Mouse (Mus musculus) heart, embryonic 10.5 days (tissue): ENCODE data around the gene Calm3. TPM values are rescaled to one million over a fixed set of nuclear protein-coding genes. Genes with fewer than 3 reads are reported as not detected.

Experiments
- DNase-seq: peaks from one replicate; pipeline ENCODE4 v3.0.0-alpha.2; 2017; ENCODE audit warnings: low spot score
- H3K27ac ChIP-seq: fragments of 300-500 bp; sonication (generic); 2 replicates; pipeline ENCODE4 v1.5.1; 2016; ENCODE audit warnings: mild to moderate bottlenecking
- H3K27me3 ChIP-seq: fragments of 300-500 bp; sonication (generic); 2 replicates; pipeline ENCODE4 v1.6.1; 2016; ENCODE audit warnings: mild to moderate bottlenecking; ENCODE audit not compliant: poor library complexity, insufficient read depth, severe bottlenecking
- H3K36me3 ChIP-seq: fragments of 300-500 bp; sonication (generic); 2 replicates; pipeline ENCODE4 v1.6.1; 2016; ENCODE audit warnings: mild to moderate bottlenecking, moderate library complexity
- H3K4me1 ChIP-seq: fragments of 300-500 bp; sonication (generic); 2 replicates; pipeline ENCODE4 v1.6.1; 2016; ENCODE audit warnings: mild to moderate bottlenecking
- H3K4me3 ChIP-seq: fragments of 300-500 bp; sonication (generic); 2 replicates; pipeline ENCODE4 v1.5.1; 2016; ENCODE audit warnings: mild to moderate bottlenecking, moderate library complexity
- H3K9me3 ChIP-seq: fragments of 300-500 bp; sonication (generic); 2 replicates; pipeline ENCODE4 v1.6.1; 2016; ENCODE audit warnings: mild to moderate bottlenecking, moderate library complexity
- WGBS: fragments of 180-500 bp; shearing (Covaris S2); methylation state at CpG from one replicate; pipeline ENCODE4 v1.1.7; 2016; 5-methylcytosine and 5-hydroxymethylcytosine counted together
- polyA plus RNA-seq: library from polyadenylated mRNA; unstranded; fragments of >200 nt; fragmentation: Nextera tagmentation; extraction: Ambion mirVana; gene quantifications from 2 replicates; pipeline ENCODE4 v1.2.1, GENCODE M21; 2016

The Calm3 gene
- polyA plus RNA-seq, 1 experiment from 2014 or later = 117 TPM

DNA sequence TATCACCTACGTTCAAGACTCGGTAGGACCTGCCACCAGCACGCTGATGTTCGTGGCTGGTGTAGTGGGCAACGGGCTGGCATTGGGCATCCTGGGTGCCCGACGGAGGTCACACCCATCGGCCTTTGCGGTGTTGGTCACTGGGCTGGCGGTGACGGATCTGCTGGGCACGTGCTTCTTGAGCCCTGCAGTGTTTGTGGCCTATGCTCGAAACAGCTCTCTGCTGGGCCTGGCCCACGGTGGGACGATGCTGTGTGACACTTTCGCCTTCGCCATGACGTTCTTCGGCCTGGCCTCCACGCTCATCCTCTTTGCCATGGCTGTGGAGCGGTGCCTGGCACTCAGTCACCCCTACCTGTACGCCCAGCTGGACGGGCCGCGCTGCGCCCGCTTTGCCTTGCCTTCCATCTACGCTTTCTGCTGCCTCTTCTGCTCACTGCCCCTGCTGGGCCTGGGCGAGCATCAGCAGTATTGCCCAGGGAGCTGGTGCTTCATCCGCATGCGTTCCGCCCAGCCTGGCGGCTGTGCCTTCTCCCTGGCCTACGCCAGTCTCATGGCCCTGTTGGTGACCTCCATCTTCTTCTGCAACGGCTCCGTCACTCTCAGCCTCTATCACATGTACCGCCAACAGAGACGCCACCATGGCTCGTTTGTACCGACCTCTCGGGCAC lies 16.9 kb downstream of the Calm3 start:
- 88% methylated on average over 41 of the region's 41 CpGs for WGBS
- Histone ChIP-seq H3K9me3 (no peaks in the 10 kb centered on the region), H3K27ac (0 out of 2 replicates have a peak overlapping the region, but pooled peaks have one; percentile 17), H3K36me3 (no peaks in the 10 kb centered on the region), H3K4me3 (no peak overlapping the region), H3K27me3 (peaks cover 78% of the 10 kb centered on the region), H3K4me1 (peaks cover 60% of the 10 kb centered on the region)
- no peak for DNase-seq

DNA sequence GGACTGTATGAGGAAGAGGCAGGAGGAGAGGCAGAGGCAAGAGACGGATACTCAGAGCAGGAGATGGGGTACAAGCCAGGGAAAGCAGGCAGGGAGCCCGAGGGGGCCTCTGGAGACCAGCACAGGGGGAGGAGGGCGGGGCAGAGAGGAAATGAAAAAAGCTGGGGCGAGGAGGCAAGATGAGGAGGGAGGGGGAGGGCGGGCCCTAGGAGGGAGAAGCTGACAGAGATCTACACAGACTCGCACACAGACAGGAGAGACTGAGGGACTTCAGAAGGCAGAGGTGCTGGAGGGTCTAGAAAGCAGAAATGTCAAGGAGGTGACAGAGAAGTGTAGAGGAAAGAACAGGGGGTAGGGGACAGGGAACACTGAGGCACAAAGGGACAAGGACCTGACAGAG lies 17.6 kb downstream of the Calm3 start, which contains the start of gene Ptgir:
Gene Ptgir, plus strand, starts transcription at position 210 of the 400 bp plus-strand sequence.
- no peak for DNase-seq
- WGBS = 13% methylated on average over 6 of the region's 6 CpGs
- peaks cover 65% of the 10 kb centered on the region for H3K4me1 ChIP-seq

DNA sequence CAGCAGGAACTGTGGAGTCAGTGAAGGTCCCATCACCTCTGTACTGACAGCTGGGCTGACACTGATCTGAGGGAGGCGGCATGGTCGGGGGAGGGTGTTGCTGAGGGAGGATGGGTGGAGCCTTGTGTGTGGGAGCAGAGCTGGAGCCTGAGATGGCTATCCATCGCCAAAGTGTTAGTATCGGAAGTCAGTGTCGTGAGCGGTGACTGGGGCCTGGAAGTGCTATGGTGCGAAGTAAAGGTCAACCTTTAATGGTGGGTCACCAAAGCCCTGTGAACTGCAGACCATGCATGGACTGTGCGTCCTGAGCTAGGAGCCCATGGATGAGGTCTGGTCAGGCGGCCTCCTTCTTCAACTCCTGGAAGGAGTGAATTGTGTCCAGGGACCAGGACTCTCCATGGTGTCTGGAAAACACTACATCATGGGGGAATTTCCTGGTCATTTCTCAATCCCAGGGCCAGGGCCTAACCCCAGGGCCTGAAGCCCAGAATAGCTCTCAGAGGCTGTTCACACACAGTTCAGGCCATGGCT lies 18.4 kb downstream of the Calm3 start:
- Histone ChIP-seq H3K27ac (no peak overlapping the region), H3K4me1 (peaks cover 67% of the 10 kb centered on the region), H3K4me3 (no peak overlapping the region), H3K9me3 (no peaks in the 10 kb centered on the region), H3K36me3 (no peaks in the 10 kb centered on the region), H3K27me3 (peaks cover 84% of the 10 kb centered on the region)
- no peak for DNase-seq
- WGBS = 28% methylated on average over 9 of the region's 9 CpGs

More for the DNA sequence above, 17.6 kb downstream of the Calm3 start, which contains the start of gene Ptgir:
- Histone ChIP-seq H3K27me3 (peaks cover 81% of the 10 kb centered on the region), H3K27ac (0 out of 2 replicates have a peak within 1 kb of the TSS, but pooled peaks have one; percentile 17), H3K9me3 (no peaks in the 10 kb centered on the region), H3K36me3 (no peaks in the 10 kb centered on the region), H3K4me3 (no peak within 1 kb of the TSS)

DNA sequence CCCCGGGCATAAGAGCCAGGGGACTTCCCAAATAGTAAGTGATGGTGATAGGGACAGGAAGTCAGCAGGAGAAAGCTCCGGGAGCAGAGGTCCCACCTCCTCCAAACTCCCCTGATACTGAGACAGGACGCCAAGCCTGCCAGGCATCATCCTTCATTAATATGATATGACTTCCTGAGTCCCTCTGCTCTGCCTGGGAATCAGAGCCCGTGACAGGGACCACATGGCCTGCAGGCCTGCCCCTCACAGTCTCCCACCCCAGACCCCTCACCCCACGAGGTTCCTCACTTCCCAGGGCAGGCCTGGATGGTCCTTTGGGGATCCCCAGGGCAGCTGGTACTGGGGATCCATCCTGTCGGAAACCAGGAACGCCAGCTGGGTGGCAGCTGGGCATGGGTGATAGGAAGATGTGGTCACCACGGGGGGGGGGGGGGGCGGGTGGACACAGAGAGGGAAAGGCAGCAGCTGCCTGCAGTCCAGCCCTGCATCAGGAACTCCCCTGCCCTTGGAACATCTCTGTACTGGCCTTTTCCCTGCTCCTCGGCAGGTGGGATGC lies 19.7 kb downstream of the Calm3 start:
- peaks cover 84% of the 10 kb centered on the region for H3K27me3 ChIP-seq
- H3K4me1 ChIP-seq = peaks cover 60% of the 10 kb centered on the region
- peak overlapping the region; percentile 22; the same call in 1 of the 2 replicates for H3K27ac ChIP-seq
- no peaks in the 10 kb centered on the region for H3K36me3 ChIP-seq
- 40% methylated on average over 9 of the region's 10 CpGs for WGBS
- no peaks in the 10 kb centered on the region for H3K9me3 ChIP-seq
- DNase-seq = no peak
- no peak overlapping the region for H3K4me3 ChIP-seq

DNA sequence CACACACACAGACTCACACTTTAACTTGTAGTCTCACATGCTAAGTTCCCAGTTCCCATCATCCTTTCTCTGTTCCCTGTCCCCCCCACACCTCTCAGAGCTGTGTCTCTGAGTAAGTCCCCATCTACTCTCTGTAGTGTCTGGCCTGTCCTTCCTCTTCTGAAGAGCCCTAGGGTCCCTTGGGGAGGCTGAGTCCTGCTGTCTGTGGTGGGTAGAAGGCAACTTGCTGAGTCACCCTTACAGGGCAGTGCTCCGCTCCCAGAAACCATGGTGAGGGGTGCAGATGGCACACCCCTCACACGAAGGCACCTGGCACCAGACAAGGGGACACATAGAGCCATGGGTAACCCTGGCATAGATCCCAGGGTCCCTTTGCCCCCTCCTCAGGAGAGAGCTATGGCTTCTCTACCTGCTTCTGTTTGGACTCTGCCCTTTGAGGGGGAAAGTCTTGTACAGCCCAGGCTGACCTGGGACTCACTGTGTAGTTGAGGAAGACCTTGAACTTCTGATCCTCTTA lies 20.4 kb downstream of the Calm3 start:
- peaks cover 84% of the 10 kb centered on the region for H3K27me3 ChIP-seq
- peaks cover 53% of the 10 kb centered on the region for H3K4me1 ChIP-seq
- H3K36me3 ChIP-seq = no peaks in the 10 kb centered on the region
- H3K9me3 ChIP-seq = no peaks in the 10 kb centered on the region
- WGBS = 67% methylated on average over 2 of the region's 2 CpGs
- peak overlapping the region; percentile 36 for H3K27ac ChIP-seq
- no peak for DNase-seq
- no peak overlapping the region for H3K4me3 ChIP-seq

DNA sequence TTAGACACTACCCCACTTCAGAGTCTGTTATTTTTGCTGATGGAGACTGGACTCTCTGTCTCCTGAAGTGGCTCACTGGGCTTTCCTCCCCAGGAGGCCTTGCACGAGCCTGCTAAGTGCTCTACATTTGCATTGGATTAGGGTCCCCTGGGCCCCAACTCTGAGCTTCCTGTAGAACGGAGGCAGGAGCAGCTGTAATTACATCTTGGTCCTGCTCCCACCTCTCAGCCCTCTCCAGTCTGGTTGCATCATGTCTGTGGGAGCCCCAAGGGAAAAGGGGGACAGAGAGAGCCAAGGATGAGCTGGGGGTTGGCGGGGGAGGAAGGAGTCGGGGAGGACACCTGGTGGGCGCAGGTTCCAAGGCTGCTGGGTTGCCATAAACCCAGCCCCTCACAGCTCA lies 23.4 kb downstream of the Calm3 start:
- H3K4me1 ChIP-seq = peaks cover 24% of the 10 kb centered on the region
- WGBS = 28% methylated on average over 5 of the region's 5 CpGs
- H3K36me3 ChIP-seq = no peaks in the 10 kb centered on the region
- H3K27me3 ChIP-seq = peaks cover 67% of the 10 kb centered on the region
- no peak overlapping the region for H3K27ac ChIP-seq
- no peaks in the 10 kb centered on the region for H3K9me3 ChIP-seq
- no peak overlapping the region for H3K4me3 ChIP-seq
- no peak for DNase-seq

DNA sequence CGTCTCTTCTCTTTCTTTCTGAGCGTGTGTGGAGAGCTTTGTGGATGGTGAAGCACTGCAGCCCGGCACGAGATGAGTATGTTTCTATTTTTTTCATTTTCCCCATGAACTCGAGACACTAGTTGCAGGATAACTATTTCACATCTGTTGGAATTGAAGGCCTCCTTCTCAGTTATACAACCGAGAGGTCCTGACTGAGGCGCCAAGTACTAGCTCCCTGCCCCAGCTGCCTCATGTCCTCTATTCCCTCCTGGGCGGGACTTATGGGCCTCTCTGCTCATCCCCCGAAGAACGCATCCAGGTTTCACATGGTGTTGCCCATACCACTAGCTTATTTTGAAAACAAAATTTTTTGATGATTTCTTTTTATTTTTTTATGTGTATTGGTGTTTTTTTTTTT lies 28.4 kb downstream of the Calm3 start:
- Histone ChIP-seq H3K27ac (no peak overlapping the region), H3K4me1 (peaks cover 47% of the 10 kb centered on the region), H3K36me3 (no peaks in the 10 kb centered on the region), H3K27me3 (peaks cover 53% of the 10 kb centered on the region), H3K9me3 (no peaks in the 10 kb centered on the region), H3K4me3 (peak overlapping the region; percentile 44)
- WGBS = 33% methylated on average over 10 of the region's 10 CpGs
- DNase-seq = no peak

DNA sequence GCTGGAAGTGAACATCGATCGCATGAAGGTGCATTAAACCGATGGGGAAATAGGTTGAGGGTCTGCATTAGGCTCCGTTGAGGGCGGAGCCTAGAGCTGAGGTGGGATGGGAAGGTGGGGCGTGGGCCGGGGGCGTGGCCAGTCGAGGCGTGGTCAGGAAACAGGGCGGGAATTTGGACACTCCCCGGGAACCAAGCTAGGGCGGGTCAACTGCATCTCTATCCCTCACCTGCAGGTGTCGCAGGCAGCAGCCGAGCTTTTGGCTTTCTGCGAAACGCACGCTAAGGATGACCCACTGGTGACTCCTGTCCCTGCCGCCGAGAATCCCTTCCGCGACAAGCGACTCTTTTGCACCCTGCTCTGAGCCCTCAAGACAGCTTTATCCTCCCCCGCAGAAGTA lies 28.9 kb downstream of the Calm3 start:
- Histone ChIP-seq H3K27ac (no peak overlapping the region), H3K36me3 (no peaks in the 10 kb centered on the region), H3K9me3 (no peaks in the 10 kb centered on the region), H3K27me3 (peaks cover 48% of the 10 kb centered on the region), H3K4me1 (peaks cover 48% of the 10 kb centered on the region), H3K4me3 (peak overlapping the region; percentile 44)
- peak; percentile 86 for DNase-seq
- WGBS = under 1% methylated on average over 24 of the region's 24 CpGs

DNA sequence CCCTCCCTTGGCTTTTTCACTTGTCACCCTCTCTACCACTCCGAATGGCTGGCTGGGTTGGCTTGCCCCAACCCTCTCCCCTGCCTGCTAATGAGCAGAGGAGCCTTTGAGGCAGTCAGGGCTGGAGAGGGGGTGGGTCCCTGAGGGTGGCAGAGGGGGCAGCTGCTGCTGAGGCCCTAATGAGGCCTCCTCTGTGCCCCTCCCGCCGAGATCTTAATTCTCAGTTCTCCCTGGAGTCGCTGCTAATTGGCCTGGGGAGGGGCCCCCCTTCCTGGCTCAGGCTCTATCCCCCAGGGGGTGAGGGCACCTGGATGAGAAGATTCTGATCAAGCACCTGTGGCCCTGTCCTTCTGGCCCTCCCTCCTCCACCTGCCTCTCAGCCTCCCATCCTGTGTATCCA lies 29.6 kb downstream of the Calm3 start:
- Histone ChIP-seq H3K4me3 (peak overlapping the region; percentile 44; the same call in 1 of the 2 replicates), H3K27ac (peak overlapping the region; percentile 10; the same call in 1 of the 2 replicates), H3K9me3 (no peaks in the 10 kb centered on the region), H3K27me3 (peaks cover 41% of the 10 kb centered on the region), H3K4me1 (peaks cover 48% of the 10 kb centered on the region), H3K36me3 (peaks cover 5% of the 10 kb centered on the region)
- WGBS = 2% methylated on average over 4 of the region's 4 CpGs
- no peak for DNase-seq

DNA sequence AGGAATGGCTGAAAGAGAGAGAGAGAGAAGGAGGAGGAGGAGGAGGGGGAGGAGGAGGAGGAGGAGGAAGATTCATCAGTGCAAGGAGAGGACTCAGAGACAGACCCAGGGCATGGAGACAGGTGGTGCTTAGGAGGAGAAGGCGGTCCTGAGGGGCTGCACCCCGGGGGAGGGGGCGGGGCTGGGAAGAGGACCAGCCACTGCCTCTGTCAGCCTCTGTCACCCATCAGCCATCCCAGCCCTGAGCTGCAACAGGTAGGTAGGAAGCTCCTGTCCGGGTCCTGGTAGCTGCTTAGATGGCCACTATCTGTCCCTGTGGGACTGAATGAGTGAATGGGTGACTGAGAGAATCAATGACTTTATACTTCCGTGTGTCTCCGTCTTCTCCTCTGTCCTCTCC lies 30.3 kb downstream of the Calm3 start:
- no peaks in the 10 kb centered on the region for H3K9me3 ChIP-seq
- WGBS = 10% methylated on average over 6 of the region's 6 CpGs
- peaks cover 34% of the 10 kb centered on the region for H3K27me3 ChIP-seq
- peak overlapping the region; percentile 44; the same call in 1 of the 2 replicates for H3K4me3 ChIP-seq
- H3K36me3 ChIP-seq = peaks cover 9% of the 10 kb centered on the region
- DNase-seq = no peak
- H3K4me1 ChIP-seq = peaks cover 51% of the 10 kb centered on the region
- H3K27ac ChIP-seq = no peak overlapping the region

DNA sequence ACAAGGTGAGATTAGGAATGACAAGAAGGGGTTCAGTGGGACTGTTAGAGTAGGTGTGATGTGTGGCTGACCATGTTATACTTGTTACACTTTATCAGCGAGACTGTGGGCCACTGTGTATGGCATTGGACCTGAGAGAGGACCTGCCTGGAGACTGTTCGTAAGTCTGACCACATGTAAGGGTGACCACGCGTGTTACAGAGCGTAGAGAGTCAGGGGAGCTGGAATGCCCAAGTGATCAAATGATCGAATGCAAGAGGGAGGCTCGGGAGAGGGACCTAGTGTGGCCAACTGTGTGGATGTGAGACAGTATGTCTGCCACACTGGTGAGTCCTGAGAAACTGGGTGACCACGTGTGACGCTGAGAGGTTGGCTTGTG lies 31.6 kb downstream of the Calm3 start:
- WGBS = 32% methylated on average over 9 of the region's 9 CpGs
- H3K27ac ChIP-seq = peak overlapping the region; percentile 77; the same call in 1 of the 2 replicates
- DNase-seq = no peak
- H3K4me1 ChIP-seq = peaks cover 55% of the 10 kb centered on the region
- H3K4me3 ChIP-seq = peak overlapping the region; percentile 54
- H3K36me3 ChIP-seq = peaks cover 22% of the 10 kb centered on the region
- H3K9me3 ChIP-seq = no peaks in the 10 kb centered on the region
- peaks cover 33% of the 10 kb centered on the region for H3K27me3 ChIP-seq

DNA sequence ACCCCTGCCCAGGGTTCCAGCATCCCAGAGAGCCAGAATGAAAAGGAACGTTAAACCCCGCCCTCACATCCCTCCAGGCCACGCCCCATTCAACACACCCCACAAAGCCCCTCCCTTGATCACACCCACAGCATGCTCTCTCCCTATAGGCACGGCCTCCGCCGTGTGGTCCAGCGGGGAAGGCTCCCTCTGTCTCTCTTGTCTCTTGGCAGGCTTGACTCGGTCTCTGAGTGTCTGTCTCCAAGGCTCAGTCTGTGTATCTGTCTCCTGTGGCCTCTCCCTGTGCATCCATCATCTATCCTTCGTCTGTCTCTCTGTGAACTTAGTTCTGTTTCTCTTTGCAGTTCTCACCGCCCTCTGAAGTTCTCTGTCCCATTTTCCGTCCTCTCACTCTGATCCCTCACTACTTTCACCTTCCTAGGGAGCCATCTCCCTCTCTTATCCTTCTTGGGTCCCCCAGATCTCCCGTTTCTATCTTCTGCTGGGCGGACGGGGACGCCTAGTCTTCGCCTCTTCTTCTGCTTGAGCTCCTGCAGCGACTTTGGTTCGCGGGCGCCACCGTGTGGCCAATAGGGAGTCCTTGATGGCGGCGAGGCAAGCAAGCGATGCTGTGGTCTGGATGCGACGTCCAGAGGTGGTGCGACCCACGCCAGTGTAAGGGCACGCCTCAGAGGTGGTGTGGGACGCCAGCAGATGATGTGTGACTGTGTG lies 32.1 kb downstream of the Calm3 start, which contains the start of gene Gng8:
Gene Gng8, plus strand, starts transcription at position 146 of the 711 bp plus-strand sequence.
- Histone ChIP-seq H3K9me3 (no peaks in the 10 kb centered on the region), H3K4me3 (peak within 1 kb of the TSS; percentile 54), H3K4me1 (peaks cover 55% of the 10 kb centered on the region), H3K36me3 (peaks cover 27% of the 10 kb centered on the region), H3K27me3 (peaks cover 34% of the 10 kb centered on the region), H3K27ac (peak within 1 kb of the TSS; percentile 77)
- peak; percentile 95 for DNase-seq
- under 1% methylated on average over 30 of the region's 30 CpGs for WGBS
